Mouse (Mus musculus) brain, embryonic 14.5 days (tissue): Measurements from ENCODE around the gene Cpa4.

Experiments used
- CTCF ChIP-seq: fragments of 200-500 bp; IDR thresholded peaks from 2 replicates; pipeline ENCODE4 v1.5.1; 2012; ENCODE audit warnings: inconsistent platforms, mild to moderate bottlenecking, moderate library complexity, borderline replicate concordance; ENCODE audit not compliant: insufficient read depth, insufficient read length; ENCODE audit errors: extremely low read depth
- POLR2A ChIP-seq: fragments of 200-500 bp; IDR thresholded peaks from 2 replicates; pipeline ENCODE4 v1.6.1; 2012; ENCODE audit warnings: mild to moderate bottlenecking, inconsistent platforms, borderline replicate concordance; ENCODE audit not compliant: poor library complexity, insufficient read depth, insufficient read length, severe bottlenecking; ENCODE audit errors: extremely low read depth

GRCm38 (mm10) chr6:30553381-30554010 is 14.7 kb upstream of the Cpa4 start:
- no peak for TF ChIP-seq CTCF
- no peak for TF ChIP-seq POLR2A
